24 mouse cellular contexts compared by ENCODE assay signal in the genomic region with DNA sequence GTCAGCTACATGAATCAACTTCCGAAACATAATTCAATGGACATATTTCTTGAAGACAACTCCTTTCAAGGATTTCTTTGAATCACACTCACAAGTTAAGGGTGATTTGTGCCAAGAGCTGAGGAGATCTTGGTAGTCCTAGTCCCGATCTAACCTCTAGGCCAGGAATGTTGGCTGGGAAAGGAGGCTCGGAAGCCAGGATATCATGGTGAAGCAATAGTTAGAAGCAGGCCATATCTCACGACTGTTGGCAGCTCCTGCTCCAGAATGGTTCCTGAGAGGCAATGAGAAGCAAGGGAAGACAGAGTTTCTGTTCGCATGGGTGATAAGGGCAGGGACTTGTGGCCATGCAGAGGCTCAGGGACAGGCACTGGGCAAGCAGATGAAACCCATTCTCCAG. TPM values are rescaled to one million over a fixed set of nuclear protein-coding genes. Genes with fewer than 3 reads are reported as not detected.
DNase-seq lines count a peak whose midpoint lies in the region; ATAC-seq and TF ChIP-seq lines count a peak whose summit lies in the region.
"Had no signal": no experiment of that assay in that cellular context is flagged by ENCODE, and none has a peak within 500 bp of the region (broad histone marks: within the 10 kb centered on the region; RNA-seq: fewer than 3 reads in every experiment).

No protein-coding gene starts in this region.

- H3K27me3 ChIP-seq in heart, postnatal 0 days (ENCODE audit: control insufficient read depth, insufficient read depth, low read length) = no peaks in the 10 kb centered on the region
- H3K27me3 ChIP-seq: intestine, embryonic 15.5 days; liver, embryonic 12.5 days; neural tube, embryonic 13.5 days; stomach, embryonic 15.5 days had no signal

- 40% methylated on average over 5 of the region's 5 CpGs for WGBS in heart, postnatal 0 days

- no peak for ATAC-seq in heart, postnatal 0 days (ENCODE audit: insufficient read depth, low read depth)
- ATAC-seq: intestine, embryonic 15.5 days; liver, embryonic 12.5 days had no signal

- peak overlapping the region; percentile 86 for H3K27ac ChIP-seq in gastrocnemius, adult 2 months
- H3K27ac ChIP-seq in heart, postnatal 0 days (ENCODE audit: low read depth) = peak overlapping the region; percentile 96
- H3K27ac ChIP-seq: forebrain, embryonic 10.5 days; hindbrain, embryonic 14.5 days; intestine, embryonic 15.5 days; liver, embryonic 12.5 days; macrophage; neural tube, embryonic 13.5 days; stomach, embryonic 15.5 days had no signal

- no peaks in the 10 kb centered on the region for H3K9me3 ChIP-seq in heart, postnatal 0 days (replicated peaks; ENCODE audit: control insufficient read depth, low read length)
- H3K9me3 ChIP-seq: forebrain, embryonic 10.5 days; intestine, embryonic 15.5 days; liver, embryonic 12.5 days; neural tube, embryonic 13.5 days; stomach, embryonic 15.5 days had no signal

- no peak overlapping the region for H3K4me3 ChIP-seq in gastrocnemius, adult 2 months
- no peak overlapping the region for H3K4me3 ChIP-seq in heart, postnatal 0 days (ENCODE audit: low read depth, low read length)
- H3K4me3 ChIP-seq: forebrain, embryonic 10.5 days; intestine, embryonic 15.5 days; liver, embryonic 12.5 days; neural tube, embryonic 13.5 days; stomach, embryonic 15.5 days had no signal

- peak; percentile 66 for DNase-seq in gastrocnemius, adult 2 months
- no peak for DNase-seq in gastrocnemius, postnatal 4 days (ENCODE audit: low spot score in 2 of 2)
- no peak for DNase-seq in heart, postnatal 0 days (ENCODE audit: low spot score)
- no peak for DNase-seq in heart, postnatal 10 days
- DNase-seq in adipocyte (ENCODE audit: low spot score) = peak; percentile 84
- DNase-seq in heart, postnatal 14 days = peak; percentile 26 to 51
- no peak for DNase-seq in cerebellum, adult 8-10 months
- DNase-seq: cerebellum, postnatal 10 days; layer of hippocampus, postnatal 36 days; thymus, adult 2 months had no signal

- no peak for TF ChIP-seq CTCF in gastrocnemius, adult 2 months (IDR thresholded peaks at IDR 0.05)
- no peak for TF ChIP-seq CTCF in heart, postnatal 0 days (IDR thresholded peaks at IDR 0.05; ENCODE audit: low read depth)

- H3K4me1 ChIP-seq in heart, postnatal 0 days (ENCODE audit: control insufficient read depth, insufficient read depth) = peaks cover 65% of the 10 kb centered on the region
- H3K4me1 ChIP-seq: neural tube, embryonic 13.5 days had no signal

- H3K4me2 ChIP-seq in heart, postnatal 0 days (ENCODE audit: low read depth, low read length) = no peak overlapping the region
- H3K4me2 ChIP-seq: hindbrain, embryonic 14.5 days; intestine, embryonic 15.5 days; liver, embryonic 12.5 days; midbrain, embryonic 11.5 days; neural tube, embryonic 13.5 days; stomach, embryonic 15.5 days had no signal

- no peak overlapping the region for H3K9ac ChIP-seq in heart, postnatal 0 days (replicated peaks; ENCODE audit: low read depth, low read length)
- H3K9ac ChIP-seq: hindbrain, embryonic 14.5 days; intestine, embryonic 15.5 days; liver, embryonic 12.5 days; neural tube, embryonic 13.5 days; stomach, embryonic 15.5 days had no signal

- no peak for TF ChIP-seq EP300 in heart, postnatal 0 days (IDR thresholded peaks at IDR 0.05; ENCODE audit: low read depth)

- intact Hi-C loops in gastrocnemius, adult 2 months (cut with DNase I) = no loop called here
- intact Hi-C loops in heart, postnatal 10 days (cut with DNase I) = no loop called here
- intact Hi-C loops in heart, postnatal 14 days (cut with DNase I) = loop anchor here (10.0 kb wide), 1 partner anchor 527 kb away; a partner anchor contains a TSS

- no peaks in the 10 kb centered on the region for H3K36me3 ChIP-seq in heart, postnatal 0 days (replicated peaks; ENCODE audit: control insufficient read depth, insufficient read depth, low read length)
- H3K36me3 ChIP-seq: forebrain, embryonic 10.5 days; intestine, embryonic 15.5 days; liver, embryonic 12.5 days; stomach, embryonic 15.5 days had no signal

RNA-seq across cellular contexts. Expression of a gene that starts 8.7 kb away (rescaled TPM):
- 1 to 10 TPM; 7.7 to 7.9 TPM for total RNA-seq in gastrocnemius, adult 2 months (2021)
- total RNA-seq in gastrocnemius, postnatal 4 days (2021) = 10 to 100 TPM; 29.6 to 30.9 TPM
- total RNA-seq in heart, postnatal 0 days (2014; rRNA removed; ENCODE audit: low replicate concordance) = 29.1 and 33.0 TPM in 2 replicates
- 49.8 and 50.7 TPM in 2 replicates for polyA plus RNA-seq in heart, postnatal 0 days (2015; fragmentation: Nextera tagmentation; extraction: Ambion mirVana)
- 10 to 100 TPM; 33.9 to 38.5 TPM for total RNA-seq in heart, postnatal 10 days (2021)
- total RNA-seq in heart, postnatal 14 days (2021) = 10 to 100 TPM; 28.9 to 29.5 TPM

RNA-seq across cellular contexts. Expression of a gene that starts 12.9 kb away (rescaled TPM):
- total RNA-seq in gastrocnemius, adult 2 months (2021) = 10 to 100 TPM in 1 of 2 experiments, 1 to 10 TPM in 1; 6.2 to 24.0 TPM
- 10 to 100 TPM; 11.5 to 14.1 TPM for total RNA-seq in gastrocnemius, postnatal 4 days (2021)
- 169 and 347 TPM in 2 replicates for total RNA-seq in heart, postnatal 0 days (2014; rRNA removed; ENCODE audit: low replicate concordance)
- polyA plus RNA-seq in heart, postnatal 0 days (2015; fragmentation: Nextera tagmentation; extraction: Ambion mirVana) = 41.3 and 49.6 TPM in 2 replicates
- total RNA-seq in heart, postnatal 10 days (2021) = 10 to 100 TPM; 41.6 to 75.0 TPM
- total RNA-seq in heart, postnatal 14 days (2021) = 100 to 1,000 TPM in 1 of 2 experiments, 10 to 100 TPM in 1; 99.4 to 129 TPM

RNA-seq across cellular contexts. Expression of a gene that starts 36.3 kb away (rescaled TPM):
- 1 to 10 TPM; 1.7 to 2.3 TPM for total RNA-seq in gastrocnemius, adult 2 months (2021)
- 10 to 100 TPM; 14.5 to 14.7 TPM for total RNA-seq in gastrocnemius, postnatal 4 days (2021)
- total RNA-seq in heart, postnatal 0 days (2014; rRNA removed; ENCODE audit: low replicate concordance) = 1.6 and 2.6 TPM in 2 replicates
- polyA plus RNA-seq in heart, postnatal 0 days (2015; fragmentation: Nextera tagmentation; extraction: Ambion mirVana) = 5.9 and 6.0 TPM in 2 replicates
- 1 to 10 TPM; 5.0 to 6.5 TPM for total RNA-seq in heart, postnatal 10 days (2021)
- 1 to 10 TPM; 7.7 TPM for total RNA-seq in heart, postnatal 14 days (2021)

RNA-seq across cellular contexts. Expression of a gene that starts 53.5 kb away (rescaled TPM):
- total RNA-seq in gastrocnemius, adult 2 months (2021) = not detected
- total RNA-seq in gastrocnemius, postnatal 4 days (2021) = not detected
- total RNA-seq in heart, postnatal 0 days (2014; rRNA removed; ENCODE audit: low replicate concordance) = not detected in 2 replicates
- polyA plus RNA-seq in heart, postnatal 0 days (2015; fragmentation: Nextera tagmentation; extraction: Ambion mirVana) = not detected in 2 replicates
- not detected for total RNA-seq in heart, postnatal 10 days (2021)
- total RNA-seq in heart, postnatal 14 days (2021) = not detected
- total RNA-seq: layer of hippocampus, postnatal 36 days; left cerebral cortex, postnatal 36 days had no signal
- polyA plus RNA-seq: embryonic facial prominence, embryonic 14.5 days; forebrain, embryonic 10.5 days; frontal cortex, adult 2 months; hindbrain, embryonic 14.5 days; intestine, embryonic 15.5 days; kidney, embryonic 16.5 days; liver, embryonic 12.5 days; macrophage; midbrain, embryonic 11.5 days; neural tube, embryonic 13.5 days; spleen, adult 2 months; stomach, embryonic 15.5 days; thymus, adult 2 months; urinary bladder, adult 2 months had no signal

Comparison
In these comparisons a context has a peak if more than half of its experiments do, and no peak if none do; other contexts are left out.
1. DNase-seq: peak in gastrocnemius, adult 2 months (single experiment), adipocyte (single experiment) and heart, postnatal 14 days (2 of 2); none in gastrocnemius, postnatal 4 days (0 of 2), heart, postnatal 0 days (single experiment), heart, postnatal 10 days (0 of 2) and cerebellum, adult 8-10 months (single experiment).